Mouse (Mus musculus) gastrocnemius, postnatal 25 days (tissue): ENCODE results near the gene Ppp1r3a. TPM values are rescaled to one million over a fixed set of nuclear protein-coding genes. Genes with fewer than 3 reads are reported as not detected.

ENCODE experiments used
- total RNA-seq, 2 experiments: library from RNA; stranded (reverse); gene quantifications; 1 replicate in 1 of 2; 2 replicates in 1 of 2; pipeline ENCODE4 v1.2.3; 2021

Gene Ppp1r3a
- total RNA-seq, 2 experiments from 2014 or later: 150 to 161 TPM

Other genes starting within 250 kb of the Ppp1r3a start
- 1 to 10 TPM; 1.0 to 1.6 TPM for gene Foxp2, start 146.1 kb upstream of the Ppp1r3a start, total RNA-seq